Mouse (Mus musculus) forebrain, embryonic 10.5 days (tissue): ENCODE data around the gene Frmpd1. TPM values are rescaled to one million over a fixed set of nuclear protein-coding genes. Genes with fewer than 3 reads are reported as not detected.
A peak's percentile ranks its signal among the peaks of the same experiment; 100 is the strongest.

Source experiments
- DNase-seq: peaks from one replicate; pipeline ENCODE4 v3.0.0-alpha.2; 2017; ENCODE audit warnings: low spot score; ENCODE audit errors: extremely low spot score
- H3K27ac ChIP-seq: fragments of 300-500 bp; sonication (generic); 2 replicates; pipeline ENCODE4 v1.5.1; 2016; ENCODE audit warnings: mild to moderate bottlenecking
- H3K27me3 ChIP-seq: fragments of 300-500 bp; sonication (generic); 2 replicates; pipeline ENCODE4 v1.6.1; 2016; ENCODE audit warnings: mild to moderate bottlenecking; ENCODE audit not compliant: poor library complexity, severe bottlenecking
- H3K36me3 ChIP-seq: fragments of 300-500 bp; sonication (generic); replicated peaks from 2 replicates; pipeline ENCODE4 v1.6.1; 2016; ENCODE audit warnings: mild to moderate bottlenecking, moderate library complexity
- H3K4me1 ChIP-seq: fragments of 300-500 bp; sonication (generic); 2 replicates; pipeline ENCODE4 v1.6.1; 2016
- H3K4me3 ChIP-seq: fragments of 300-500 bp; sonication (generic); 2 replicates; pipeline ENCODE4 v1.5.1; 2016; ENCODE audit warnings: mild to moderate bottlenecking, moderate library complexity
- H3K9me3 ChIP-seq: fragments of 300-500 bp; sonication (generic); 2 replicates; pipeline ENCODE4 v1.6.1; 2016; ENCODE audit warnings: mild to moderate bottlenecking, moderate library complexity
- WGBS: fragments of 180-500 bp; shearing (Covaris S2); methylation state at CpG from one replicate; pipeline ENCODE4 v1.1.7; 2016; 5-methylcytosine and 5-hydroxymethylcytosine counted together
- polyA plus RNA-seq: library from polyadenylated mRNA; unstranded; fragments of >200 nt; fragmentation: Nextera tagmentation; extraction: Ambion mirVana; gene quantifications from 2 replicates; pipeline ENCODE4 v1.2.1, GENCODE M21; 2016

Gene Frmpd1
- polyA plus RNA-seq, 1 experiment from 2014 or later: 0.52 TPM

- H3K4me1 ChIP-seq: peaks cover 11% of the 10 kb centered on the region
- peak; percentile 61 for DNase-seq
- H3K36me3 ChIP-seq: peaks cover 20% of the 10 kb centered on the region
- H3K27me3 ChIP-seq: no peaks in the 10 kb centered on the region
- peak within 1 kb of the TSS; percentile 82 for H3K27ac ChIP-seq
- WGBS: 21% methylated on average over 27 of the region's 27 CpGs
- H3K9me3 ChIP-seq: no peaks in the 10 kb centered on the region
- peak within 1 kb of the TSS; percentile 88 for H3K4me3 ChIP-seq
Observed at GRCm38 (mm10) chr4:45296662-45297564, 112.2 kb downstream of the Frmpd1 start, which contains the start of gene Trmt10b. Gene Trmt10b (plus strand): TSS chr4:45297127.

GRCm38 (mm10) chr4:45305536-45305935 is 120.9 kb downstream of the Frmpd1 start:
- no peak for DNase-seq
- Histone ChIP-seq H3K27ac (no peak overlapping the region), H3K4me3 (no peak overlapping the region), H3K9me3 (no peaks in the 10 kb centered on the region), H3K36me3 (peaks cover 82% of the 10 kb centered on the region), H3K4me1 (no peaks in the 10 kb centered on the region), H3K27me3 (no peaks in the 10 kb centered on the region)
- WGBS: 95% methylated on average over 14 of the region's 14 CpGs

DNA sequence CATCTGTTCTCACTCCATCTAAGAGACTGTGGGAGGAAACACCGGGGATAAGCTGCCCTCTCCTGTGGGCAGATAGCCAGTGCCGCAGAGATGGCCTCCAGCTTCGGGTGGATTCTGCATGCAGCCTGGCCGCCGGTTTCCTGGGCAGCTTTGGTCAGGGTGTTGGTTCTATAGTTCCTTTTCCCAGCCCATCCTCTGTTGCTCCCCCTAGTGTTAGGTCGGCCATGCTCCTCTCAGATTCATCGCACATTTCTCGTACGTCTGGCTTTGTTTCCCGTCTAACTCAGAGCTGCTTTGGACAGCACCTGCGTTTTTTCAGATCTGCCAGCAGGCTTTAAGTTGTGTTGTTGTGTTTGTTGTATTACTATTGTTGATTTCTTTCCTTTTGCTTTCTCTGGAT is 123.4 kb downstream of the Frmpd1 start:
- Histone ChIP-seq H3K9me3 (no peaks in the 10 kb centered on the region), H3K36me3 (peaks cover 70% of the 10 kb centered on the region), H3K27ac (no peak overlapping the region), H3K4me3 (no peak overlapping the region), H3K4me1 (no peaks in the 10 kb centered on the region), H3K27me3 (no peaks in the 10 kb centered on the region)
- WGBS: 46% methylated on average over 11 of the region's 11 CpGs
- peak; percentile 46 for DNase-seq

DNA sequence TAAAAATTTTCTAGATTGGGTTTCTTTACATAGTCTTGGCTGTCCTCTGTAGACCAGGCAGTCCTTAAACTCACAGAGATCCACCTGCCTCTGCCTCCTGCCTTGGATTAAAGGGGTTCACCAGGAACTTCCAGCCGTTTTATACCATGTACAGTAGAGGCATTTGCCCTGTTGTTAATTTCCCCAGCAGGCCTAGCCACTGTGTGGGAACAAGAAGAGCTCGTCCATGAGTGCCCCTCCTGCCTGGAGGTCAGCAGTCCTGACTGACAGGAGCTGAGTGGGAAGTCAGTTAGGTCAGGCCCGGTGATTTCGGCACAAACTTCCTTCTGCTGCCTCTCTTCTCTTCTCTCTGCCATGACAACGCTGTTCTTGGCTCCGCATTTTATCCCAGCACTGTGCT is 123.9 kb downstream of the Frmpd1 start:
- H3K36me3 ChIP-seq: peaks cover 67% of the 10 kb centered on the region
- no peak overlapping the region for H3K4me3 ChIP-seq
- WGBS: 90% methylated on average over 6 of the region's 6 CpGs
- no peaks in the 10 kb centered on the region for H3K4me1 ChIP-seq
- no peaks in the 10 kb centered on the region for H3K27me3 ChIP-seq
- H3K9me3 ChIP-seq: no peaks in the 10 kb centered on the region
- no peak overlapping the region for H3K27ac ChIP-seq
- no peak for DNase-seq

DNA sequence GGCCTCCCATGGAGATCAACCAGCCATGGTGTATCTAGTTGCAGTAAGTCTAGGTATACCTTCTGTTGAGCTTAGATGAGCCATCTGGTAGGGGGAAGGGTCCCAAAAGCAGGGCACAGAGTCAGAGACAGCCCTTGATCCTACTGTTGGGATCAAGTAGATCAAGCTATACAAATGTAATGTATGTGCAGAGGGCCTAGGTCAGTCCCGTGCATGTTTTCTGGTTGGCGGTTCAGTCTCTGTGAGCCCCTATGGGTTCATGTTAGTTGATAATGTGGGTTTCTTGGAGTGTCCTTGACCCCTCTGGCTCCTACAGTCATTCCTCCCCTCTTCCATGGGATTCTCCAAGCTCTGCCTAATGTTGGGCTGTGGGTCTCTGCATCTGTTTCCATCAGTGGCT is 126.4 kb downstream of the Frmpd1 start:
- Histone ChIP-seq H3K9me3 (no peaks in the 10 kb centered on the region), H3K27me3 (no peaks in the 10 kb centered on the region), H3K27ac (no peak overlapping the region), H3K4me3 (no peak overlapping the region), H3K4me1 (no peaks in the 10 kb centered on the region), H3K36me3 (peaks cover 69% of the 10 kb centered on the region)
- no peak for DNase-seq
- 100% methylated on average over 2 of the region's 2 CpGs for WGBS

GRCm38 (mm10) chr4:45320159-45320816 is 135.6 kb downstream of the Frmpd1 start:
- Histone ChIP-seq H3K4me1 (peaks cover 23% of the 10 kb centered on the region), H3K36me3 (peaks cover 38% of the 10 kb centered on the region), H3K27ac (peak overlapping the region; percentile 93), H3K27me3 (peaks cover 26% of the 10 kb centered on the region), H3K9me3 (no peaks in the 10 kb centered on the region), H3K4me3 (peak overlapping the region; percentile 97)
- under 1% methylated on average over 56 of the region's 56 CpGs for WGBS
- DNase-seq: peak; percentile 85

- no peaks in the 10 kb centered on the region for H3K4me1 ChIP-seq
- H3K9me3 ChIP-seq: no peaks in the 10 kb centered on the region
- H3K27me3 ChIP-seq: peaks cover 5% of the 10 kb centered on the region; the same call in 1 of the 2 replicates
- H3K4me3 ChIP-seq: no peak overlapping the region
- DNase-seq: no peak
- H3K27ac ChIP-seq: no peak overlapping the region
- 87% methylated on average over 7 of the region's 7 CpGs for WGBS
- no peaks in the 10 kb centered on the region for H3K36me3 ChIP-seq
Observed at GRCm38 (mm10) chr4:45331139-45331538, 146.5 kb downstream of the Frmpd1 start.

DNA sequence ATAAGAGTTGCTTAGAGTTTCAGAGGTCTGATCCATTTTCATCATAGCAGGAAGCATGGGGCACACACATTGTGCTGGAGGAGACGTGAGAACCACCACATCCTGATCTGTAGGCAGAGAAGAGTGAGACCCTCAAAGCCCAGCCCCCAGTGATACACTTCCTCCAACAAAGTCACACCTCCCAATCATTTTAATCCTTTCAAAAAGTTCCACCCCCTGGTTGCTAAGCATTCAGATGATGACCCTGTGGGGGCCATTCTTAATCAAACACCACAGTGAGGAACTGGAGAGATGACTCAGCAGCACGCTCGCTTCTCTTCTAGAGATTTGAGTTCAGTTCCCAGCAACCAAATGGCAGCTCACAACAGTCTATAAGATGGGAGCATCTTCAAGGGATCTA is 147.8 kb downstream of the Frmpd1 start:
- peaks cover 5% of the 10 kb centered on the region; the same call in 1 of the 2 replicates for H3K27me3 ChIP-seq
- H3K4me3 ChIP-seq: no peak overlapping the region
- no peaks in the 10 kb centered on the region for H3K4me1 ChIP-seq
- H3K9me3 ChIP-seq: no peaks in the 10 kb centered on the region
- DNase-seq: no peak
- 85% methylated on average over 3 of the region's 3 CpGs for WGBS
- no peaks in the 10 kb centered on the region for H3K36me3 ChIP-seq
- H3K27ac ChIP-seq: no peak overlapping the region

Other genes starting within 250 kb of the Frmpd1 start
- 65.4 and 73.4 TPM in 2 replicates for gene Grhpr, start 203.5 kb upstream of the Frmpd1 start, polyA plus RNA-seq
- 36.5 and 37.6 TPM in 2 replicates for gene Zbtb5, start 172.5 kb upstream of the Frmpd1 start, polyA plus RNA-seq
- gene Polr1e, start 166.3 kb upstream of the Frmpd1 start, polyA plus RNA-seq: 64.8 and 71.4 TPM in 2 replicates
- 17.8 and 18.0 TPM in 2 replicates for gene Fbxo10, start 100.3 kb upstream of the Frmpd1 start, polyA plus RNA-seq
- gene Tomm5, start 76.8 kb upstream of the Frmpd1 start, polyA plus RNA-seq: 234 and 236 TPM in 2 replicates
- gene Trmt10b, start 112.3 kb downstream of the Frmpd1 start, polyA plus RNA-seq: 16.2 and 17.2 TPM in 2 replicates
- 7.5 and 7.8 TPM in 2 replicates for gene Dcaf10, start 157.2 kb downstream of the Frmpd1 start, polyA plus RNA-seq
- gene Exosc3, start 157.9 kb downstream of the Frmpd1 start, polyA plus RNA-seq: 124 and 125 TPM in 2 replicates
- gene Slc25a51, start 223.9 kb downstream of the Frmpd1 start, polyA plus RNA-seq: 78.5 and 83.3 TPM in 2 replicates